Mouse (Mus musculus): ENCODE measurements around the gene Gm10392.
"Not testable (repeated sequence)": the region's sequence is repeated elsewhere in the genome, so short reads cannot be mapped to it uniquely, and the experiment has no call there.

The Gm10392 gene

DNA sequence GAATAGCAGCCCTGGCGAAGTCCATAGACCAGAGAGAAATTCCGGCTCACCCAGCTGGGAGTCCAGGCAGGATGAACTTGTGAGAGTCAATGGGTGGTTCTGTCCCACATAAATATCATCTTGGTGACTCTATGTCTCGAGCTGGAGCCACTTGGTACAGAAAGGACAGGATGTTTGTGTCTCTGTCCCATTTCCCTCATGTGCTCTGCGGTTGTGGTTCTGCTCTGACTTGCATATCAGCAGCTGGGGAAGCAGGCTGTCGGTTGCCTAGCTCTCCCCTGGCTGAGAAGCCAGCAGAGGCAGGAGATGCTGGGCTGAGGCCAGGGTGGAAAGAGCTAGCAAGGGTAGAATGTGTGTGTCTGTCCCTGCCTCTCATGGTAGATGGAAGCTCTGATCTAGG, at the start of gene Gm10392:
TSS of gene Gm10392 (minus strand) at position 156 of the 400 bp plus-strand sequence.
- in situ Hi-C loops (cut with MboI) = no loop called here

DNA sequence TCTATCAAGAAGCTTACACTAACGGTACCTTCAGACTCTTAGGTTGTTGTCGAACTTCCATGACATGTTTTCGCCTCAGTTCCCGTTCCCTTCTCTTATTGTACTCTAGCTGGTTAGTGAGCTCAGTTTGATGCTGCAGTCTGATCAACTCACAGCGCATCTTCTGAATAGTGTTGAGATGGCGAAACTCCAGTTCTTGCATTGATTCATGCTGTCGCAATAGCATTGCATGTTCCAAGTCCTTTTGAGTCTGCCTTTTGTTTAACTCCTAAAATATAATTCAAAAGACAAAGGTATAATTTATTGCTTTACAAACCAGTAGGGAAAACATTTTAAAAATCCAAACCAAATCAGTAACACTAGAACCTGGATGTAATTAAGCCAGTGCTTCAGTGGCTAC, 26.3 kb upstream of the Gm10392 start:
- in situ Hi-C loops (cut with MboI) = no loop called here

DNA sequence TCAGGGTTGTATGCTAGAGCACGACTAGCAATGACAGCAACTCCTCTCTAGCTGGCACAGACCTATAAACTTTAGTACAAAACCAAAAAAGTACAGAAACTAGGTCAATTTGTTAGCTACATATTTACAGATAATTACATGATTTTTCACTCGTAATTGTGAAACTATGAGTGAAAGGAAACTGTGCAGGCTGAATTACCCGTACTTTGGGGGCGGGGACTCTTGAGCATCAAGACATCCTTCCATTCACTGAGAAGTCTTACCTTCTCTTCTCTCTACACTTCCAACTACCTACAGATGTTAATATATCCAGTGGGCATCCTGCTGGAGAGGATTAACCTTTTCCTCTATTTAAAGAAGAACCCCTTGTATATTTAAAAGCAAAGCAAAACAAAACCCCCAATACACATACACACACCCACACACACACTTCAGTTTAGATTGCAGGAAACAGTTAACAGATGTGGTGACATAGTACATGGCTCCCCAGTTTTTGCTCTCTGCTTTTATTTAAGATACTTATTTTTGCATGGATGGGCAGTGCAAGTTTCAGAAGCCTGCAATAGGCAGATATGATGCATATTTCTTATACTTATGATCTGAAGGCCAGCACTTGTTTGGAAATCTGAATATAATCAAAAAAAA, 13.3 kb upstream of the Gm10392 start:
- in situ Hi-C loops (cut with MboI) = no loop called here

DNA sequence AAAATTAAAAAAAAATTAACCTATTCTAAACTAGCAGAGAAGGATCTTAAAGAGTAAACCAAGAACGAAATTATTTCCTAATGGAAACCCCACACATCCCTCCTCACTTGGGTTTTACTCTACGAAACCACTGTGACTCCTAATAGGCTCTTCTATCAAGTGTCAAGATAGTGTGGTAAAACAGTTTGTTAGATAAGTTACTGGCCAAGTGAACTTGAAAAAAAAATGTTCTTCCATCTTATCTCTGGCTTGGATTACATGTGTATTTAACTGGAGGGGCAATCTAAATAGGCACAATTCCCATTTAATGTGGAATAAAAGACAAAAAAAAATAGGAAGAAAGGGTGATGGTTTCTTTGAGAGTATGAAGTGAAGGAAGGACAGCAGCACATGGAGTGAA, 11.9 kb upstream of the Gm10392 start:
- in situ Hi-C loops (cut with MboI) = no loop called here

DNA sequence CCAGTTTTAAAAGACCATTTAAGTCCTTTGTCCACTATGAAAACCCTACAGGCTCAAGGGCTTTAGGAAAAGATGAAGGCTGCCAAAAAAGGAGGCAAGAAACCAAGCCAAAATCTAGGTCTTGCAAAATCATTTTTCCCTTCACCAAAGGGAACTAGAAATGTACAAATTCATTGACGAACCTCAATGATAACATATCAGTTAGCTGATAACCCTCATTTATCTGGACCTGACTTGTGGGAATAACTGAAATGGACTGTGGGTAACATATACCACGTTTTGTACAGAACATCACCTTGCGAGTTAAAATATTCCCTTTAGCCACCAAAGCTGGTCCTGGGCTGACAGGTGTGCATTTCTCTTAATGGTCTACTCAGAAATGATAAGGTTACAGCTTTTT, 10.6 kb upstream of the Gm10392 start:
- in situ Hi-C loops (cut with MboI) = no loop called here

DNA sequence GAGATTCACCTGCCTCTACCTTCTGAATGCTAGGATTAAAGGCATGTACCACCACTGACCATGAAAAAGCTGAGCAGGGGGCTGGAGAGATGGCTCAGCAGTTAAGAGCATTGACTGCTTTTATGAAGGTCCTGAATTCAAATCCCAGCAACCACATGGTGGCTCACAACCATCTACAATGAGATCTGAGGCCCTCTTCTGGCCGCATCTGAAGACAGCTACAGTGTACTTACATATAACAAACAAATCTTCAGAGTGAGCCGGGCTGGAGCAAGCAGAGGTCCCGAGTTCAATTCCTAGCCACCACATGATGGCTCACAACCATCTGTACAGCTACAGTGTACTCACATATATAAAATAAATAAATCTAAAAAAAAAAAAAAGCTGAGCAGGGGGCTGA, 9.4 kb upstream of the Gm10392 start:
- in situ Hi-C loops (cut with MboI) = not testable (repeated sequence)

DNA sequence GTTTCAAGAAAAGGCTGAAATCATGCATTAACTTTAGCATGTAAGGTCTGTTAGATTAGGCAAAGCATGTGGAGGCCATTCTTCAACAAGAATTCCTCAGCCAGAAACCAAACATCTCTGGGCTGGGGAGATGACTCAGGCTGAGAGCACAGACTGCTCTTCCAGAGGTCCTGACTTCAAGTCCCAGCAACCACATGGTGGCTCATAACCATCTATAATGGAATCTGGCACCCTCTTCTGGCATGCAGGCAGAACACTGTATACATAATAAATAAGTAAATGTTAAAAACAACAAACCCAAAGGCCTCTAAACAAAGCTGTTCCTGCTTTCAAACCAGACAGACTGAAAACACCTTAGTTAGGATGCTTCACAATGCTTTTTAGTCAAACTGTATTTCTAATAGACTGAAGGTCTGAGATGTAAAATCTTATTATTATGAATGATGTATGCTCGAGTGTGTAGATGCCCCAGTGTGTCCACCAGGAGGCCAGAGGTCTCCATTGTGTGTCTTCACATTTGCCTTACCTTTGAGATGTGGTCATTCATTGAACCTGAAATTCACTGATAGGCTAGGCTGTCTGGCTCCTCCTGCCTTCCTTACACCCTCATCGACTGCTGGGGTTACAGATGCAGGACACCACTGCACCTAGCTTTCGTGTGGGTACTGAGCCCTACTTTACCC, 6.9 kb upstream of the Gm10392 start:
- in situ Hi-C loops (cut with MboI) = no loop called here

DNA sequence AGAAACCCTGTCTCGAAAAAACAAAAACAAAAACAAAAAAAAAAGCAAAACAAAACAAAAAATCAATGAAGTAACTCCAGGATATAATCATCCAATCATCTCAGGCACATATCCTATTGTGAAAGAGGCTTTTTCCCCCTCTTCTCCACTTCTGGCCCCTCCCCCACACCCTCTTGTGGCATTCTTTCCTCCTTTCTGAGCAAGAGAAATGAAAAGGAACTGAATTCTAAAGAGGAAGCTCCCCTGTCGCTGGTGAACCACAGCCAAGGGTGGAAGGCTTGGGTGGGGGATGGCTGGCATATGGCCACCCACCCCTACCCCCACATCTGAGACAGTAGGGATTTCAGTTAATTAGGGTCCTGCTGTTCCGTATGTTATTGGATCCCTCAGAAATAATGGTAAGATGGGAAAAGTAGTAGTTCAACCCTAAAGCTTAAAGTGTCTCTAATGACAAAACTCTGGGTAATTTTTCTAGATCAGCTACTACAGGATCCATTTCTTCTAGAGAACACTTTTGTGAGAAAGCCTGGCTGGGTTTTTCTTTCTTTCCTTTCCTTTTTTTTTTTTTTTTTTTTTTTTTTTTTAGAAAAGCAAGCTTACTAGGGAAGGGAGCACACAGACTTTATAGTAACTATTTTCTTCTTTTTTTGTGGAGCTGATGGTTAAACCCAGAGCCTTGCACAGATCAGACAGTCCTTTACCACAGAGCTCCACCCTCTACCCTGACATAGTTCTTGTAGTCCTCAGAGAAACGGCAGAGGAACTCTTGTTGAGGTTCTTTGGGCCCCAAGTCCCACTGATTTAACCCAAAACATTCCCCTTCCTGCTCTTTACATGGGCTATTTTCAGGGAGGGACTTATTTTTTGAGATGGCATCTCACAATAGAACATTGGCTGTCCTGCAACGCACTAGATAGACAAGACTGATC, 1.9 kb upstream of the Gm10392 start:
- in situ Hi-C loops (cut with MboI) = no loop called here

DNA sequence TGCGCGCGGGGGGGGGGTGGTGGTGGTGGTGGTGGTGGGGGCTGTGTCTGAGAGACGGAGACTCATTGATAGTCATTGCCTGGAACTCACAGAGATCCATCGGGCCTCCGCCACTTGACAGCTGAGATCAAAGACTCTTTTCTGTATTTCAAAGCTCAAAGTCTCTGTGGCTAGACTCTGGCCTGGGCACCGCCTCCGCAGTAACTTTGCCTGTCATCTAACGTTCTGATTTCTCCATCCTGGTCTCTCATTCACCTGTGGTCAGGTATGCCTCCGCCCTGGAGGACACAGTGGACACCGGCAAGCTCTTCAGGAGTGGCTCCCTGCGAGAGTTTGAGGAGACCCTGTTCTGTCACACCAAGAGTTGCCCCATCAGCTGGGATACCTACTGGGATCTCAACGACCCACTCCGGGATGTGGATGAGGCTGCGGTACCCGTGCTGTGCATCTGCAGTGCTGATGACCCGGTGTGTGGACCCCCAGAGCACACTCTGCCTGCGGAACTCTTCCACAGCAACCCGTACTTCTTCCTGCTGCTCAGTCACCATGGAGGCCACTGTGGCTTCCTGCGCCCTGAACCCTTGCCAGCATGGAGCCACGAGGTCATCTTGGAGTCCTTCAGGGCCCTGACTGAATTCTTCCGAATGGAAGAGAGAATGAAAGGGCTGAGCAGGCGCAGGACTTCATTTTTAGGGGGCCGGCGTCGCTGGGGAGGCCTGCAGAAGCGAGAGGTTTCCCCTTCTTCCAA, 773 bp downstream of the Gm10392 start:
- in situ Hi-C loops (cut with MboI) = no loop called here

DNA sequence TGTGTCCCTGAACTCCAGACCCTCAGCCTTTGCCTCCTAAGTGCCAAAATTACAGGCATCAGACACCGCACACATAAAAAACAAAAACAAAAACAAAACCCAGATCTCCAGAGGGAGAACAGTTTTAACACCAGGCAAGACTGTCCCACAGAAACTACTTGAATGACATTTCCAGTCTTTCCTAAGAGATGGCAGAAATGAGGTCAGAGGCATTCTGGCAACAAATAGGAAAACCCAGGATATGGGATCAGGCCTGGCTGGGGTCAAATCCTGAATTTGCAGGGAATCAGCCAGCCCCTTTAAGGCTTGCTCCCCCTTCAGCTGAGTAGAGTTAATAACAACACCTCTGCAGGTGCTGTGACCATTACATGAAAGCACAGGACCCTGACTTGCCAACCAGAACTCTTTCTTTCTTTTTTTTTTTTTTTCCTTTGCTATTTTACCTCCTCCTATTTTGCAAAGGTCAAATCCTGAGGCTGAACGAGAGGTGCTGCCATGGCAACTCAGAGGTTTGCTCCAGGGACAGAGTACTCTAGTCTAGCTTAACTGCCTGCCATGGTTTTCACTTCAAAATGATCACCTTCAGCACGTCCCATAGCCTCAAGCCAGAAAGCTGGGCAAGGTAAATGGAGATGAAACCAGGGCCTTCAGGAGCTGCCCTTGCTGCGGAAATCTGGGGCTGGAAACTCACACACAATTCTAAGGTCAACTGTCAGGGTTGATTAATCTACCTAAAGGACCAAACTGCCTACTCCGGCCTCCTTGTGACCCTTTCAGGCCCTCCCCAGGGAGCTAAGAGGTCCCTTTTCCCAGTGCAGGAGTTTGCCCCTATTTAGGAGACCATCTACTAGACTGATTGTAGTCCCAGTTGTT, 2.2 kb downstream of the Gm10392 start:
- in situ Hi-C loops (cut with MboI) = no loop called here

DNA sequence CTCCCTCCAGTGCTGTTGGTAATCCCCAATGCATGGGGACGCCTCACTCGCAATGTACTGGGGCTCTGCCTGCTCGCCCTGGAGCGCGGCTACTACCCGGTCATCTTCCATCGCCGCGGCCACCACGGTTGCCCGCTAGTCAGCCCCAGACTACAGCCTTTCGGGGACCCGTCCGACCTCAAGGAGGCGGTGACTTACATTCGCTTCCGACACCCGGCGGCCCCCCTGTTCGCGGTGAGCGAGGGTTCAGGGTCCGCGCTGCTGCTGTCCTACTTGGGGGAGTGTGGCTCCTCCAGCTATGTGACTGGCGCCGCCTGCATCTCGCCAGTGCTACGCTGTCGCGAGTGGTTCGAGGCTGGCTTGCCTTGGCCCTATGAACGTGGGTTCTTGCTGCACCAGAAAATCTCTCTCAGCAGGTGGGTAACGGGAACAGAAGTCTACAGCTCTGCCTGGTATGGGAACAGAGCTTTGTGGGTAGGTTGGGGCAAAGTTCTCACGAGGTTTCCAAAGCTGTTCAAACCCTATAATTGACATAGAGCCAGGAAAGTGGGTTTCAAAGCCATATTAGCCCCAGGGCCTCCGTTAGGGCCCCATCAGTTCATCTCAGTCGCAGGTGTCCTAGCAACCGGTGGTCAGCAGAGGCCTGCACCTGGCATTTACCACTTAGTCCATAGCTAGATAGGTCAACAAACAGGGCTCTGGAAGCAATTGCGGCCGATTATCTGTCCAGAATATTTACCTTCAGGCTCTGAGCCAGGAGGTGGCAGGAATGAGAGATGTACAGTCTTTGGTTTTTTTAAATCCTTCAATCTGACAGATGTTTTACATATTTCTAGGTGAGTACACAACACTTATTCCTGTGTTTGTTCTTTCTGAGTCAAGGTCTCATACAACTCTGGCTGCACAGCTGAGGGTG, 3.1 kb downstream of the Gm10392 start, which contains the start of gene Trp53i13:
TSS of gene Trp53i13 (minus strand) at position 344 of the 916 bp plus-strand sequence.
- in situ Hi-C loops (cut with MboI) = no loop called here

DNA sequence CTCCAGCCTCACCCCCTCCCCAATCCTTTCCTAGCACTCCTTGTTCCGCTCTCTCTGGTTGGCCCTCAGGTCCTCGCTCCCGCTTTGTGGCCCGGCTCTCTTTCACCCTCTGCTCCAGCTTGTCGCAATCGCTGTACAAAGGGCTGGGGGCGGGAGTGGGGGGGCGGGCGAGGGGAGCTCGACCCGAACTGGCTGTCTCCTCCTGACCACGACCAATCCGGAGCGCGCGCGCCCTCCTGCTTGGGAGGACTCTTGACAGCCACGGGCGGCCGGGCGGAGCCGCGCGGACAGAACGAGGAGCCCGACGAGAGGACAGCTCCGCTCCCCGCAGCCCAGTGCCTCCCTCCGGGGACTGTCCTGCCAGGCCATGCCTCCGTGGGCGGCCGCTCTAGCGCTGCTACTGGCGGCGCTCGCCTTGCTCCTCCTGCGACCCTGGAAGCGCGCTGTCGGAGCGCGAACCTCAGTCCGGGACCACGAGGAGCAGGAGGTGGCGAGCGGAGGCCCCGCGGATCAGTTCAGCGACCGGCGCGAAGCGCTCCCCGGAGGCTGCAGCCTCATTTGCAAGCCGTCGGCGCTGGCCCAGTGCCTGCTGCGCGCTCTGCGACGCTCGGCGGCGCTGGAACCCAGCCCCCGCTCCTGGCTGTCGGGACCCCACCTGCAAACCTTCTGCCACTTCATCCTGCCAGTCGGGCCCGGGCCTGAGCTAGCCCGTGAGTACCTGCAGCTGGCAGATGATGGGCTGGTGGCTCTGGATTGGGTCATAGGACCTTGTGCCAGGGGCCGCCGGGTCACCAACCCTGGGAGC, 4.0 kb downstream of the Gm10392 start, which contains the start of gene Abhd15:
TSS of gene Abhd15 (plus strand) at position 290 of the 805 bp plus-strand sequence.
- in situ Hi-C loops (cut with MboI) = no loop called here

DNA sequence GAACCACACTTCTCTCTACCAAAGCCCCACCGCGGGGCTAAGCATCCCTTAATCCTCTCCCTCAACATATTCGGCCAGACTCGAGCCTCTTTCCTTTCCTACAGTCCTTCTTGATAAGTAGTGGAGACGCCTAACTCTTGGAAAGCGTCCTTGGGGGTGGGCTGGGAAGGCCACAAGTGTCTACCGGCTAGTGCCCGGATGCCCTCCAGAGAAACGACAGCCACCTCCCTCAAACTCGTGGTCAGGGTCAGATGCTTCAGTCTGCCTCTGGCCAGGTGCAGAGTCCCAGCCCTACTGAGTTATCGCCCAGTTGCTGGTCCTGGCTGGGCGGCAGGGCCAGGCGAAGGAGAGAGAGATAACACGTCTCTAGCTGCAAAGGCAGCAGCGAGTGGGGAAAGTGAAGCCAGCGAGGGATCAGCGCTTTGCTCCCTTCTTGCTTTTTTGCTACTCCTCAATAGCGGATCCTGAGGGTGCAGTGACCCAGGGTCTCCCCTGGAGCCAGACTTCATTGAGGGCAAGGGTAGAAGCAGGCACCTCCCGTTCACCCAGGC, 4.6 kb downstream of the Gm10392 start:
- in situ Hi-C loops (cut with MboI) = no loop called here

DNA sequence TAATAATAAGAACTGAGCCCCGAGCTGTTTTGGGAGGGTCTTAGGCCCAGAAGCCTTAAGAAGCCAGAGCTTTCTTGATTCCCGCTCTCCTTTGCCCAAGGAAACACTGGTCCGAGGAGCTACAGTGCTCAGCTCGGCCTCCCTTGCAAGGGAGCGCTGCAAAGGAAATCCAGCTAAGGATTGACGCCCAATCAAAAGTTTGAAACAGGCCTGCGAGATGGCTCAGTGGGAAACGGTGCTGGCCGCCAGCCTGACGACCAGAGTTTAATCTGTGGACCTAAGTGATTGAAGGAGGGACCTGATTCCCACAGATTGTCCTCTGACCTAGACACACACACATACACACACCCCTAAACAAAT, 5.2 kb downstream of the Gm10392 start:
- in situ Hi-C loops (cut with MboI) = no loop called here

DNA sequence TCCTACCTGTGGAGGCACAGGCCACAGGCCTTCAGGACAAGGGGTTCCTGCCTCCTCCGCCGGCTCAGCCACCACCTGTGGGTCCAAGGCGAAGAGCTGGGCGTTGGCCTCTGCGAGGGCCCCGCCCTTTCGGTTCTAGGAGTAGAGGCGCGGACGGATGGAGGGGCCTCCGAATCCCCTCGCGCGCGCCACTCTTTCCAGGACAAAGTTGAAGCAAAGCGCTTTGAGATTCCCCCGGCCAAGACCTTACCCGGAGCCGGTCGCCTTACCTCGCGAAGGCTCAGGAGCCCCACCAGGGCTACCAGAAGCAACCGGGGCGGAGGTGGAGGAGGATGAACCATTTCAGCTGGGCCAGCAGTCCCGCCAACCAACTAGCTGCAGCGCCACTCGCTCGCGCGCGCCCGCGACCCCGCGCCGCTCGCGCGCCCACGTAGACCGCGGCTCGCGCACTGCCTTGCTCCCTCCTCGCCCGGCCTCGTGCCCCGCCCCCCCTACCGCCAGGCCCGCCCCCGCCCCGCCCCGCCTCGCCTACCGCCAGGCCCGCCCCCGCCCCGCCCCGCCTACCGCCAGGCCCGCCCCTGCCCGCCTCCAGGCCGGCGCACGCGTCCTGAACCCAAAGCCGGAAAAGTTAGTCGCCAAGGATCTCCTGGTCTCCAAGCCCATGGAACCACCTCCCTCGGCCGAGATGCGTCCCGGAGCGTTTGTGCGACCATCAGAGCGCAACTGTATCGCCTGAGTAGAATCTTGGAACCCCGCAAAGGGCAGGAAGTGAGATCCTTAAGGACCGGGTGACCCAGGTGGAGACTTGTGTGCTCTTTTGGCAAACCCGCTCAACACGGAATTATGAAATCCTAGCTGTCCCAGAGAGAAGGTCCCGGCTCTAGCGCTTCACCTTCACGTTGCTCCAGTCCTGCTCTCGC, 5.8 kb downstream of the Gm10392 start:
- in situ Hi-C loops (cut with MboI) = no loop called here

DNA sequence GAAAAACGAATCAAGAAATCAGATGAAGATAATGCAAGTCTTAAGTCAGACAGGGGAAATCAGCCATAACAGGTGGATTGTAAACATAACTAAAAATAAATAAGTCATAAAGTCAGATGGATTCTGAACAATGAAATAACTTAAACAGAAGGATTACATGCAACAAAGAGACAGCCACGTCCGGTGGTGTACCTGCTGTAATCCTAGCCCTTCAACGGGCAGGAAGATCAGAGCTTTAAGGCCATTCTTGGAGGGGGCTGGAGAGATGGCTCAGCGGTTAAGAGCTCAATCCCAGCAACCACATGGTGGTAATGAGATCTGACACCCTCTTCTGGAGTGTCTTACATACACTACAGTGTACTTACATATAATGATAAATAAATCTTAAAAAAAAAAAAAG, 7.7 kb downstream of the Gm10392 start:
- in situ Hi-C loops (cut with MboI) = no loop called here

All from mature B cell (primary cell).